In the genomic region with DNA sequence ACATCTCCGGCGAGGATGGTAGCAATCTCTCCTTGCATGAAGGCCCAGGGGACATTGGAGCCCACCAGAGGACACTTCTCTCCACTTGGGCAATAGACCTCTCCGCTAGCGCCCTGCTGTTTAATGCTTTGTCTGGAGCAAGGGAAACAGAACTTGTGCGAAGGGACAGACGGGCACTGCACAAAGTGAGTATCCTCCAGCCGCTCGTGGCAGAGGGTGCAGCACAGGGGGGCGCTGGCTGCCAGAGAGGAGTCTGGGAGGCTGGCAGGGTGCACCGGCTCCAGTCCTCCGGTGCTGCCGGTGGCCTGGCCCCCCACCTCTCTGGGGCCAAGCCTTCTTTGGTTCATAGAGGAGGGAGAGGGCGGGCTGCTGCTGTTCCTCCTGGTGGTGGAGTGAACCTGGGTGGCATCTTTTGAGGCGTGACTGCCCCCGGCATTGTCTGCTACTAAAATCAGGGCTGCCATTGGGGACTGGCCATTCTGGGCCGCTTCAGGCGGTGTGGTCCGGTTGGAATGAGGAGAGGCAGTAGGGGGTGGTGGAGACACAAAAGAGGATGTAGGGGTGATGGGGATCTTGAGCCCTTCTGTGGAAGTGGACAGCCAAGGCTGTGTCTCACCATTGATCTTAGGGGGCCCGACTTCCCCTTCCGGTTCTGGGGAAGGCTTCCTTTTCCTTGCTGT, we compare ENCODE assay signal across 8 mouse cellular contexts. TPM values are rescaled to one million over a fixed set of nuclear protein-coding genes. Genes with fewer than 3 reads are reported as not detected.
DNase-seq lines count a peak whose midpoint lies in the region; ATAC-seq and TF ChIP-seq lines count a peak whose summit lies in the region.

No protein-coding gene starts in this region.

- no peaks in the 10 kb centered on the region for H3K9me3 ChIP-seq in hindbrain, postnatal 0 days (ENCODE audit: low read length)

- TF ChIP-seq CTCF in gastrocnemius, adult 2 months (IDR thresholded peaks at IDR 0.05), result peak; percentile 12; the same call in 1 of the 2 replicates
- no peak; the same call in 1 of the 2 replicates for TF ChIP-seq CTCF in hindbrain, postnatal 0 days (IDR thresholded peaks at IDR 0.05; ENCODE audit: low read depth)

- WGBS in hindbrain, postnatal 0 days, result 1% methylated on average over 20 of the region's 20 CpGs

- H3K9ac ChIP-seq in hindbrain, postnatal 0 days (replicated peaks; ENCODE audit: low read length), result peak overlapping the region; percentile 99

- peak overlapping the region; percentile 81 for H3ac ChIP-seq in myocyte (ENCODE audit: control insufficient read depth, insufficient read length)

- peaks cover 31% of the 10 kb centered on the region for H3K4me1 ChIP-seq in hindbrain, postnatal 0 days (ENCODE audit: insufficient read depth, low read length)

- peak overlapping the region; percentile 99 for H3K4me3 ChIP-seq in gastrocnemius, adult 2 months
- H3K4me3 ChIP-seq in hindbrain, postnatal 0 days (ENCODE audit: low read length), result peak overlapping the region; percentile 98
- H3K4me3 ChIP-seq in myocyte, result peak overlapping the region; percentile 98

- peaks cover 5% of the 10 kb centered on the region for H3K36me3 ChIP-seq in hindbrain, postnatal 0 days (ENCODE audit: insufficient read depth, low read length)
- H3K36me3 ChIP-seq in myocyte (ENCODE audit: control insufficient read depth, insufficient read depth), result peaks cover 35% of the 10 kb centered on the region

- ATAC-seq in hindbrain, postnatal 0 days, result no peak

- H3K4me2 ChIP-seq in hindbrain, postnatal 0 days (ENCODE audit: low read depth, low read length), result peak overlapping the region; percentile 99
- peak overlapping the region; percentile 81 for H3K4me2 ChIP-seq in myocyte (ENCODE audit: low read depth)

- peak overlapping the region; percentile 100 for H3K27ac ChIP-seq in gastrocnemius, adult 2 months
- H3K27ac ChIP-seq in hindbrain, postnatal 0 days, result peak overlapping the region; percentile 100

- H3K79me2 ChIP-seq in myocyte (ENCODE audit: control insufficient read depth, insufficient read depth), result peaks cover 58% of the 10 kb centered on the region

- intact Hi-C loops in gastrocnemius, adult 2 months (cut with DNase I), result loop anchor here (1.0 to 5.0 kb wide), 4 partner anchors 74 to 216 kb away; no protein-coding TSS in a partner anchor

- no peaks in the 10 kb centered on the region for H3K27me3 ChIP-seq in hindbrain, postnatal 0 days (ENCODE audit: insufficient read depth, low read length)
- H3K27me3 ChIP-seq in myocyte (ENCODE audit: control insufficient read depth, insufficient read depth, insufficient read length), result no peaks in the 10 kb centered on the region

- TF ChIP-seq POLR2A in myocyte (IDR thresholded peaks at IDR 0.05; ENCODE audit: insufficient read length, low read depth), result peak; percentile 11

- DNase-seq in ovary, postnatal 10 days (ENCODE audit: low spot score), result peak; percentile 45
- no peak for DNase-seq in ovary, adult 18-20 months (ENCODE audit: low spot score)
- peak; percentile 44 for DNase-seq in c-Kit-positive CD71-positive TER-119-positive erythroid progenitor cells, embryonic 14.5 days (ENCODE audit: low spot score)
- peak; percentile 85 for DNase-seq in gastrocnemius, adult 2 months
- DNase-seq in hindbrain, postnatal 0 days (ENCODE audit: low spot score), result peak; percentile 56
- peak; percentile 65 for DNase-seq in liver
- peak; percentile 85 for DNase-seq in thymus, postnatal 25 days

TF ChIP-seq in myocyte, 11 proteins besides CTCF, POLR2A, EP300 and RAD21:
- TF ChIP-seq POLR2AphosphoS2 (IDR thresholded peaks at IDR 0.05; ENCODE audit: insufficient read length, low read depth) (peak; percentile 31), MYOD1 (IDR thresholded peaks at IDR 0.05; ENCODE audit: control insufficient read depth in 1 of 3, insufficient read length in 2 of 3, low read depth in 2 of 3) (no peak), MYOG (IDR thresholded peaks at IDR 0.05; ENCODE audit: control insufficient read depth in 1 of 3, insufficient read depth in 1 of 3, insufficient read length in 2 of 3, low read depth in 2 of 3) (peak in 1 of 3 experiments; percentile 43), E2F4 (IDR thresholded peaks at IDR 0.05; ENCODE audit: insufficient read depth) (no peak), MAX (IDR thresholded peaks at IDR 0.05; ENCODE audit: low read depth) (no peak), SRF (IDR thresholded peaks at IDR 0.05; ENCODE audit: control insufficient read depth, insufficient read length, low read depth) (no peak)

RNA-seq across cellular contexts. Expression of gene Irf2bp2, which starts 2.5 kb away (rescaled TPM):
- total RNA-seq in gastrocnemius, adult 2 months (2021), result 10 to 100 TPM; 28.6 to 81.6 TPM
- total RNA-seq in hindbrain, postnatal 0 days (2014; rRNA removed), result 91.5 and 99.1 TPM in 2 replicates
- 10.2 and 11.4 TPM in 2 replicates for polyA plus RNA-seq in hindbrain, postnatal 0 days (2015; fragmentation: Nextera tagmentation; extraction: Ambion mirVana)
- 16.8 TPM for polyA plus RNA-seq in myocyte (2012; fragmentation: generic; extraction: Trizol)
